Mouse (Mus musculus) ES-E14 (cell line): ENCODE results near the gene Gm42715.

Experiments
- CHD2 ChIP-seq: IDR thresholded peaks from 2 replicates; pipeline ENCODE4 v1.6.1; 2014; ENCODE audit warnings: mild to moderate bottlenecking, low read depth, low read length, inconsistent platforms
- HCFC1 ChIP-seq: IDR thresholded peaks from 2 replicates; pipeline ENCODE4 v1.6.1; 2012; ENCODE audit warnings: low read length, inconsistent platforms, borderline replicate concordance; ENCODE audit not compliant: insufficient read depth

DNA sequence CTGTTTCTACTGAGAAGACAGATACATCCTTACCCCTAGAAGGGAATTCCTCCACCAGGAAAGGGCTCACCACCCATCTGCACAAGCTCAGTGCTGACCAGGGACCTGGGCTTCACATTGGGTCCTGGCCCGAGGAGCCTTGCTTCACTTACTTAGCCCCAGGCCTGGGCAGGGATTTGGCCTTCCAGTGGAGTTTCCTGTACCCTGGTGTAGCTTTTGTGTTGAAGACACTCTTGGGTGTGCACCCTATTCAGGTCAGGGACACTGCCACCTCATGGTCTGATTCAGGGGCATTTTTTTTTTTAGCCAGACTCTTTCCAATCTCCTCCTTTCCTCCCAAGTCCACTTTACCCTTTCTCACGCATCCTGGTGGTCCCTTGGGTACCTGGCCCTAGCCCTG is 83.5 kb downstream of the Gm42715 start:
- no peak for TF ChIP-seq HCFC1
- no peak for TF ChIP-seq CHD2
